Mouse (Mus musculus) left cerebral cortex, adult 11 months (tissue): ENCODE measurements around the gene Tbata.

Experiments used
- DNase-seq: peaks from one replicate; pipeline ENCODE4 v3.0.0; 2022; ENCODE audit warnings: low spot score

Tbata gene

DNA sequence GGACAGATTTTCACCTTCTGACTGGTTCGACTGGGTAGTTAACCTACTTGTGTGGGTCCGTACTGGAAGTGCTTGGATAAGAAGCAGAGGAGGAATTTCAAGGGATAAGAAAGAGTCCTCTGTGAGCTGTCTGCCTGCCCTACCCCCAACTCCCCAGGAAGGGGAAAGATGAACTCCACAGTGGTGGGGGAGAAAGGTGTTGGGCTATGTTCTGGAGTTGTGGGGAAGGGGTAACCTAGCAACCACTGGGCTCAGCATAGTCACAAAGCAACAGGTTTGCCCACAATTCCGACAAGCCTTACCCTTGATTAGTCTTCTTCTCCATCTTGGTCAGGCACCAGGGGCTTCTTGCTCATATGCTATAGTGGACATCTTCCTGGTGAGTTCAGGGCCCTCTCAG, at the start of gene Tbata:
Gene Tbata (plus strand): TSS at position 301 of the 400 bp plus-strand sequence.
- no peak for DNase-seq

DNA sequence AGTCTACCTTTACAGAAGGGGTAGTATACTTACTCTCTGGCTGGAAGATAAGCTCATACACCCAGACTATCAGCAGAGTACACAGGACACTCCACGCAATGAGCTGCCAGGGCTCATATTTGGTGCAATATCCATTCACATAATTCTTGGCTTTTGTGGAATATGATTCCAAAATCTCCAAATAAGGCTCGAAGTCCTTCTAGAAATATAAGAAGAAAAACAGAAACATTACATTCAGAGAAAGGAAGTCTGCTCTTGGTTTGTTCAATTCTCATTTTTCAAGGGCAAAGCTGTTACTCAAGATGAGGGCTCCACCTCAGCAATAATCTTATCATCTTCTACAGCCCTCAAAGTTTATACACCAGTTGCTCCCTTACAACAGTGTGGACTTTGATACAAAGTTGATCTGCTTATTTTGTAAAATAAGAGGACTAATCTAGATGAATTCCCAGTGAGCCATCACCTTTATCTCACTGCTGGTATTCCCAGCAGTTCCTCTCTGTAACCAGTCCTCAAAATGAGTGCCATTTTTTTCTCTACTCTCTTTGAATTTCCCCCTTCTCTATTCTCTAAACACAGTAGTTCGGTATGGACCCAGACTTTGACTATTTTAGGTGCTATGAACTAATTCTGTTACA, 48.4 kb upstream of the Tbata start:
- DNase-seq = no peak

DNA sequence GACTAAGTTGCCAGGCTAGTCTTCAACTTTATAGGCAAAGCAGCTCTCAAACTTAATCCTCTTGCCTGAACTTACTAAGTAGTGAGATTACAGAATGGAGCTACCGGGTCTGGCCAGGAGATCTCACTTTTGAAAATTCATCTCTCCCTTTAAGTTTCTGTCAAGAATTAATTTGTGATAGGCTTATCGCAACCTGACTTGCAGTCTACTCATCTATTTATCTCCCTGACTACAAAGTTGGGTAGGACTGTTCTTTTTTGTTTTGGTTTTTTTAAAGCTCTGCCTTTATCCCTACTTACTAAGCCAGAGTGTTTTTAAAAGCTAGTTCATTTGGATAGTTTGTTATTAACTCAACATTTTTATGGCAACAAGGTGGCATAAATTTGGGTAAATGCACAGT, 47.3 kb upstream of the Tbata start:
- DNase-seq = no peak

DNA sequence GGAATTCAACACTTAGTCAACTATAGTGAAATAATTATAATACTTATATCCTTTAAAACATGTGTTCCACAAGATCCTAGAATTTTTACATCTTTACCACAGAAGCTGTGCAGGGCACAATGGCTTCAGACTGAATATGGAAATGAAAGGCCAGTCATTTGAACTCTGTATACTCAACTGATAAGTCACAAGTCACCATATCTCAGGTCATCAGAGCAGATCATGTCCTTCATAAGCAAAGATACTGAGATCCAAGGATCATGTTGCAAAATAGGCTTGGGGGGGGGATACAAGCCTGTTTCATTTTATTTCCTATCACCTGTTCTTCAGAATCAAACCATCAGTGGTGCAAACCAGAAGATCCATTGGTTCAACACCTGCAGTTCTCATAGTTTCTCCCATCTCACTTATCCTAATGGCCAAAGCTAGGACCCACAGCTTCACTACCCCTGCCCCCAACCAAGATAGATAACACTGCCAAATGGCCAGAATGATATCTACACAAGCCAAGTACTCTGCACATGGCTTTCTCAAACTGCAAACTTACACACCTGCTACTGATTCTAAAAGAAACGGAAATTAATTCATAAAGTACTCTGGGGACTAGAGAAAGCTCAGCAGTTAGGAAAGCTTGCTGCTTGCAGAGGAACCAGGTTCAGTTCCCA, 42.9 kb upstream of the Tbata start:
- DNase-seq = no peak

DNA sequence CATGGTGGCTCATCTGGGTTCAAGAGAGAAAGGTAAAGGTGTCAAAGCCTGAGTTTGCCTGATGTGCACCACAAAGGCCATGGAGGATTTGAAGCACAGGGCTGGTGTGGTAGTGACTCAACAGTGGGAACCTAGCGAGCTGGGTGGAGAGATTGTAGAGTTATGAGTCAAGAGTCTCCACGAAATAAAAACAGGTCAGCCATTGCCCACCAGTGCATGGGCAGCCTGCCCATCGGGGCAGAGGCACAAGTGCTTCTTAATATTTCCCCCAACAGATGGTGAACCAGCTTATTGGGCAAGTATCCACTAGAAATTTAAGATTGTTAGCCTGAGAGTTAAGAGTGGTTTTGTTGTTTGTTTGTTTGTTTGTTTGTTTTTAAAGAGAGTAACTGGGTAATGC, 40.8 kb upstream of the Tbata start:
- DNase-seq = no peak

DNA sequence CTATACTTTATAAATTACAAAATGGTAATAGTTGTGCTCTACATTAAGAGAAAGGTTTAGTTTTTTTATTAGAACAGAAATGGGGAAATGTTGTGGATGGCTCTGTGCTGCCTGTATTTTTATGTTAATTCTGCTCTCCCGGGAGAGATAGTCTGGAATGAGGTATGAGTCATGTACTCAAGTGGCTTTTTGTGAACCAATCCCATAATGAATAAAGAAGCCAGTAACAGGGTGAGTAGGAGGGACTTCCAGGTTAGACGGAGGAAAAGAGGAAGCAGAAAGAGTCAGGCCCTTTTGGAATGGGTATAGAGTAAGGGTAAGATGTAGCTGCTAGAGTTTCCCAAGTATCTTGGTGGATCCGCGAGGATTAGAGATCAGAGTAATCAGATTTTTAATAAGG, 37.7 kb upstream of the Tbata start:
- DNase-seq = no peak

GRCm38 (mm10) chr10:61135226-61135839, 36.4 kb upstream of the Tbata start:
- no peak for DNase-seq

DNA sequence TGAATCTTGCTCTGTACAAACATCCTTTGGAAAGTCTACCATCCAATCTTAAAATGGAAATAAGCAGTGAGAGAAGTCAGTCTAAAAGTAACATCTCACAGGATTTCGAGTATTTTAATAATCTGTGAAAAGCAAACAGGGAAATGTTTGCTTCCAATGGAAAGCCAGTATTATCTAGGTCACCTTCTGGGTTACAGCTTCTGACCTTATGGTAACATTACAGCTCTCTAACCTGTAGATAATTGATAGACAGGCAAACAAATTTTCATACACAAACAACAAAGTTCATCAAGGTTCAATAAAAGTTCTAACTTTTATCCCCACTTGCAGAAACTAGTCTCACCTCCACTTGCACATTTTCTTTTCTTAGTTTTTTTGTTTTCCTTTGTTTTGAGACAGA, 34.2 kb upstream of the Tbata start:
- no peak for DNase-seq

- DNase-seq = no peak
Observed at GRCm38 (mm10) chr10:61143343-61143742, 28.4 kb upstream of the Tbata start.

DNA sequence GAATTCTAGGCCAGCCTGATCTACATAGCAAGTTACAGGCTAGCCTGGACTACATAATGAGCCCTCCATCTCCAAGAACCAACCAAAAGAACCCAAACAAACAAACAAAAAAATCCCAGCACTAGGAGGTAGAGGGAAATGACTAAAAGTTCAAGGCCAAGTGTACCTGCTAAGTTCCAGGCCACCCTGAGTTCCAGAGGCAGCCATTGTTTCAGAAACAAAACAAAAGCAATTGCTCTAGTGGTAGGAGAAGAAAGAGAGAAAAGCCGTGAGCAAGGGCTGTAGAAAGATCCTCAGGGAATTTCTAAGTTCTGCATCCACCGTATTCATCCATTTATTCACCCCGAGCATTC, 26.0 kb upstream of the Tbata start:
- no peak for DNase-seq

- DNase-seq = no peak
Observed at GRCm38 (mm10) chr10:61146119-61146806, 25.5 kb upstream of the Tbata start.

- no peak for DNase-seq
Observed at GRCm38 (mm10) chr10:61146807-61147156, 25.0 kb upstream of the Tbata start.

GRCm38 (mm10) chr10:61147157-61148040, 24.4 kb upstream of the Tbata start, which contains the start of gene Sgpl1:
Sgpl1 (minus strand) TSS chr10:61147703.
- peak; percentile 77 for DNase-seq

- no peak for DNase-seq
Observed at GRCm38 (mm10) chr10:61149476-61149875, 22.3 kb upstream of the Tbata start.

- DNase-seq = no peak
Observed at GRCm38 (mm10) chr10:61150616-61151015, 21.1 kb upstream of the Tbata start.

DNA sequence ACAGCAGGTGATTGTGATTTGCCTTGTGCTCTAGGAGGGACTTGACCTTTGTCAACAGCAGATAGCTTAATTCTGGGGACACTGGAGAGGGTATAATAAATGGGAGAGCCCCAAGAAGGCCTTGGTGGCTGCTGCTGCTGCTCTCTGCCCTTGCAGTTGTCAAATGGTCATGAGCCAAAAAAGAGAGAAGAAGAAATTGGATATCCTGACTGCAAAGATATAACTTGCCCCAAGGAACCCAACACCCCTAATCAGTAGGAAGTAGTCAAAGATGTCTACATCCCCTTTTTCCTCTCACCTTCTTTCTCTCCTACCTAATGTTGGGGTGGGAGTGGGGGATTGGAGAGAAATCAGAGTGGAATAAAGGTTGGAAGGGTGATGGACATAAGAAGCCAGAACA, 19.6 kb upstream of the Tbata start:
- no peak for DNase-seq

GRCm38 (mm10) chr10:61155611-61156010, 16.1 kb upstream of the Tbata start:
- DNase-seq = no peak

DNA sequence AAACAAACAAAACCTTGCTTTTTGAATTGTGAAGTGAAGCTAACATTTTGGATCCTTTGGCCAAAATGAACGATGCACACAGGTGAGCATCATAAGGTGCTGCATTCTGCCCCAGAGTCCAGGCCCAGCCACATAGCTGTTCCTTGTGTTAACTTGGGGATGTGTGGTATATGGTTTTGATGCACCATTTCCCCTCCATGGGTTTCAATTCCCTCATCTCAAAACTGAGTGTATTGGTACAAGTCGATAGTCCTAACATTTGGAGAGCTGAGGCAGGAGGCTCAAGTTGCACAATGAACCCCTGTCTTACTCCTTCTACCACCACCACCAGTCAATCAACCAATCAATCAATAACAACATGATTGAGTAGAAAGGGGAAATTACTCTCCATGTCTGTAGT, 15.3 kb upstream of the Tbata start:
- no peak for DNase-seq

GRCm38 (mm10) chr10:61158594-61158993, 13.2 kb upstream of the Tbata start:
- no peak for DNase-seq

GRCm38 (mm10) chr10:61160089-61160488, 11.7 kb upstream of the Tbata start:
- no peak for DNase-seq

DNA sequence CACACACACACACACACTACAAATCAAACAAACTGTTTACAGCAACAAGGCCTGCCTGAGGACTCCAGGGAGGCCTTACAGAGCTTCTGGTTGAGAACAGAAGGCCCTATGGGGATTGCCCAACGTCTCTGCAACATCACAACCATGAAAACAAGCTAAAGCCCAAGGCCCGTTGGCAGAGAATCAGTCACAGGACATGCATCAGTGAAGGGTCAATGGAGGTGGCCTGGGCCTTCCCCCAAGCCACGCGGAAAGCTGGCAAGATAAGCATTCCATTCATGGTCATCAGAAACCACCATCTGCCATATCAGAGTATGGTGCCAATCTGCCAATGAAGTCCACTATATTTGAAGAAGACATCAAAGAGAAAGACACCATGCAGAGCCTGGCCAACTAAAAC, 11.1 kb upstream of the Tbata start:
- DNase-seq = no peak

DNA sequence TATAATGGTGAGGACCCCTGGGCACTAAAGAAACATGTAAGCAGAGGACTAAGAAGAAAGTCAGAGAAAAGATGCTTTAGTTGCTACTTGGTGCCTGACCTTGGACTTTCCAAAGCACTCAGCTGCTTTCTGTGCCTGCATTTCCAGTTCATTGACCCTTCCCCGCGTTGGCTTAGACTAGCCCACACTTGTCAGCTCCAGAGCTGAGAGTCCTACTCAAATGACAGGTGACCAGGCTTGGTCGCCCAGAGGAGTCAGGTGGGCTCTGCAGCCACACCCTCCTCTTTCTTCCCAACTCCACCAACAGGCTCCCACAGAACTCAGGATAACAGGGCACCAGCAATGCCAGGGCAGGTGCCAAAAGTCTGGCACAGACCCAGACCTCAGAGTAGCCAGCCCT, 9.4 kb upstream of the Tbata start:
- DNase-seq = no peak
